Mouse (Mus musculus): ENCODE results near the gene Rasgef1a.

Gene Rasgef1a

GRCm38 (mm10) chr6:118071013-118071350 lies 59.7 kb downstream of the Rasgef1a start:
- no peak for DNase-seq (ENCODE audit: low spot score in 2 of 2)

GRCm38 (mm10) chr6:118071416-118071815 lies 60.2 kb downstream of the Rasgef1a start:
- no peak for DNase-seq (ENCODE audit: low spot score in 2 of 2)

GRCm38 (mm10) chr6:118072176-118072575 lies 60.9 kb downstream of the Rasgef1a start:
- DNase-seq (ENCODE audit: low spot score in 2 of 2), result no peak

GRCm38 (mm10) chr6:118074151-118074550 lies 62.9 kb downstream of the Rasgef1a start:
- no peak for DNase-seq (ENCODE audit: low spot score in 2 of 2)

- DNase-seq (ENCODE audit: low spot score in 2 of 2), result no peak
Measured at GRCm38 (mm10) chr6:118076256-118076655, 65.0 kb downstream of the Rasgef1a start.

- no peak for DNase-seq (ENCODE audit: low spot score in 2 of 2)
Measured at GRCm38 (mm10) chr6:118076748-118077147, 65.5 kb downstream of the Rasgef1a start.

GRCm38 (mm10) chr6:118077421-118077820 lies 66.2 kb downstream of the Rasgef1a start:
- no peak for DNase-seq (ENCODE audit: low spot score in 2 of 2)

- DNase-seq (ENCODE audit: low spot score in 2 of 2), result no peak
Measured at GRCm38 (mm10) chr6:118078751-118079150, 67.5 kb downstream of the Rasgef1a start.

GRCm38 (mm10) chr6:118079292-118079691 lies 68.1 kb downstream of the Rasgef1a start:
- no peak for DNase-seq (ENCODE audit: low spot score in 2 of 2)

GRCm38 (mm10) chr6:118079762-118080465 lies 68.7 kb downstream of the Rasgef1a start:
- no peak for DNase-seq (ENCODE audit: low spot score in 2 of 2)

- no peak for DNase-seq (ENCODE audit: low spot score in 2 of 2)
Measured at GRCm38 (mm10) chr6:118080711-118081110, 69.5 kb downstream of the Rasgef1a start.

- DNase-seq (ENCODE audit: low spot score in 2 of 2), result no peak
Measured at GRCm38 (mm10) chr6:118082384-118082783, 71.1 kb downstream of the Rasgef1a start.

- no peak for DNase-seq (ENCODE audit: low spot score in 2 of 2)
Measured at GRCm38 (mm10) chr6:118083608-118084007, 72.4 kb downstream of the Rasgef1a start.

GRCm38 (mm10) chr6:118084596-118084995 lies 73.4 kb downstream of the Rasgef1a start:
- DNase-seq (ENCODE audit: low spot score in 2 of 2), result peak in 1 of 2 experiments; percentile 0

- DNase-seq (ENCODE audit: low spot score in 2 of 2), result no peak
Measured at GRCm38 (mm10) chr6:118087955-118088354, 76.7 kb downstream of the Rasgef1a start.

- DNase-seq (ENCODE audit: low spot score in 2 of 2), result no peak
Measured at GRCm38 (mm10) chr6:118088750-118089440, 77.7 kb downstream of the Rasgef1a start.

GRCm38 (mm10) chr6:118090827-118091226 lies 79.6 kb downstream of the Rasgef1a start:
- no peak for DNase-seq (ENCODE audit: low spot score in 2 of 2)

- DNase-seq (ENCODE audit: low spot score in 2 of 2), result no peak
Measured at GRCm38 (mm10) chr6:118097765-118098365, 86.6 kb downstream of the Rasgef1a start.

- peak; percentile 46 to 48 for DNase-seq (ENCODE audit: low spot score in 2 of 2)
Measured at GRCm38 (mm10) chr6:118099311-118099802, 88.1 kb downstream of the Rasgef1a start.

GRCm38 (mm10) chr6:118111810-118112209 lies 100.6 kb downstream of the Rasgef1a start:
- no peak for DNase-seq (ENCODE audit: low spot score in 2 of 2)

- DNase-seq (ENCODE audit: low spot score in 2 of 2), result no peak
Measured at GRCm38 (mm10) chr6:118122767-118123166, 111.5 kb downstream of the Rasgef1a start.

GRCm38 (mm10) chr6:118126577-118126976 lies 115.3 kb downstream of the Rasgef1a start:
- no peak for DNase-seq (ENCODE audit: low spot score in 2 of 2)

GRCm38 (mm10) chr6:118127198-118127597 lies 116.0 kb downstream of the Rasgef1a start:
- DNase-seq (ENCODE audit: low spot score in 2 of 2), result no peak
